Mouse (Mus musculus): ENCODE data around the gene Mst1. TPM values are rescaled to one million over a fixed set of nuclear protein-coding genes. Genes with fewer than 3 reads are reported as not detected.

The Mst1 gene
- polyA plus RNA-seq, 1 experiment from 2014 or later: not detected

GRCm38 (mm10) chr9:108131502-108131901, 51.3 kb downstream of the Mst1 start:
- H3K9ac ChIP-seq (ENCODE audit: low read depth, low read length): no peak overlapping the region
- 86% methylated on average over 5 of the region's 5 CpGs for WGBS
- no peaks in the 10 kb centered on the region for H3K4me1 ChIP-seq (ENCODE audit: control insufficient read depth, insufficient read depth, low read depth, low read length)

GRCm38 (mm10) chr9:108132373-108132772, 52.1 kb downstream of the Mst1 start:
- Histone ChIP-seq H3K9ac (ENCODE audit: low read depth, low read length) (no peak overlapping the region), H3K4me1 (ENCODE audit: control insufficient read depth, insufficient read depth, low read depth, low read length) (no peaks in the 10 kb centered on the region), H3K36me3 (ENCODE audit: control insufficient read depth, insufficient read depth, low read length) (no peaks in the 10 kb centered on the region), H3K4me2 (ENCODE audit: low read length) (no peak overlapping the region), H3K27ac (ENCODE audit: low read depth, low read length) (no peak overlapping the region), H3K4me3 (ENCODE audit: low read length) (no peak overlapping the region), H3K9me3 (ENCODE audit: control insufficient read depth, low read length) (no peaks in the 10 kb centered on the region), H3K27me3 (replicated peaks; ENCODE audit: control insufficient read depth, insufficient read depth, low read length) (no peaks in the 10 kb centered on the region)
- ATAC-seq: no peak
- 98% methylated on average over 3 of the region's 3 CpGs for WGBS

More at GRCm38 (mm10) chr9:108131502-108131901, 51.3 kb downstream of the Mst1 start:
- H3K27me3 ChIP-seq (replicated peaks; ENCODE audit: control insufficient read depth, insufficient read depth, low read length): no peaks in the 10 kb centered on the region
- no peaks in the 10 kb centered on the region for H3K9me3 ChIP-seq (ENCODE audit: control insufficient read depth, low read length)
- no peak overlapping the region for H3K4me2 ChIP-seq (ENCODE audit: low read length)
- no peak overlapping the region for H3K4me3 ChIP-seq (ENCODE audit: low read length)
- ATAC-seq: no peak
- no peaks in the 10 kb centered on the region for H3K36me3 ChIP-seq (ENCODE audit: control insufficient read depth, insufficient read depth, low read length)
- no peak overlapping the region for H3K27ac ChIP-seq (ENCODE audit: low read depth, low read length)

GRCm38 (mm10) chr9:108133478-108133877, 53.2 kb downstream of the Mst1 start:
- Histone ChIP-seq H3K9me3 (ENCODE audit: control insufficient read depth, low read length) (no peaks in the 10 kb centered on the region), H3K4me2 (ENCODE audit: low read length) (no peak overlapping the region), H3K9ac (ENCODE audit: low read depth, low read length) (no peak overlapping the region), H3K27ac (ENCODE audit: low read depth, low read length) (no peak overlapping the region), H3K27me3 (replicated peaks; ENCODE audit: control insufficient read depth, insufficient read depth, low read length) (no peaks in the 10 kb centered on the region), H3K36me3 (ENCODE audit: control insufficient read depth, insufficient read depth, low read length) (peaks cover 2% of the 10 kb centered on the region), H3K4me3 (ENCODE audit: low read length) (no peak overlapping the region), H3K4me1 (ENCODE audit: control insufficient read depth, insufficient read depth, low read depth, low read length) (no peaks in the 10 kb centered on the region)
- 67% methylated on average over 1 of the region's 1 CpGs for WGBS
- no peak for ATAC-seq

Small RNAs within 50 kb of the gene (microRNA-seq; reads per million reads assigned to microRNA genes)
- gene Gm47303 (not detected), gene Mir7088 (not detected)

Other genes with a start within 250 kb of the Mst1 start
- 83.1 and 89.7 TPM in 2 replicates for gene Rbm6, start 207.2 kb upstream of the Mst1 start, polyA plus RNA-seq (2015; fragmentation: Nextera tagmentation; extraction: Ambion mirVana)
- 22.6 and 23.9 TPM in 2 replicates for gene Mon1a, start 192.3 kb upstream of the Mst1 start, polyA plus RNA-seq (2015; fragmentation: Nextera tagmentation; extraction: Ambion mirVana)
- 1.3 and 3.0 TPM in 2 replicates for gene Mst1r, start 173.6 kb upstream of the Mst1 start, polyA plus RNA-seq (2015; fragmentation: Nextera tagmentation; extraction: Ambion mirVana)
- gene Actl11, start 152.0 kb upstream of the Mst1 start, polyA plus RNA-seq (2015; fragmentation: Nextera tagmentation; extraction: Ambion mirVana): not detected in 2 replicates
- 58.4 and 63.4 TPM in 2 replicates for gene Camkv, start 144.8 kb upstream of the Mst1 start, polyA plus RNA-seq (2015; fragmentation: Nextera tagmentation; extraction: Ambion mirVana)
- 10.0 and 10.8 TPM in 2 replicates for gene Traip, start 130.3 kb upstream of the Mst1 start, polyA plus RNA-seq (2015; fragmentation: Nextera tagmentation; extraction: Ambion mirVana)
- 8.8 and 9.6 TPM in 2 replicates for gene Uba7, start 104.9 kb upstream of the Mst1 start, polyA plus RNA-seq (2015; fragmentation: Nextera tagmentation; extraction: Ambion mirVana)
- gene Gm20661, start 97.4 kb upstream of the Mst1 start, polyA plus RNA-seq (2015; fragmentation: Nextera tagmentation; extraction: Ambion mirVana): 0.58 and 0.89 TPM in 2 replicates
- gene Inka1, start 94.6 kb upstream of the Mst1 start, polyA plus RNA-seq (2015; fragmentation: Nextera tagmentation; extraction: Ambion mirVana): 18.1 and 18.7 TPM in 2 replicates
- 2.4 and 3.3 TPM in 2 replicates for gene Cdhr4, start 87.9 kb upstream of the Mst1 start, polyA plus RNA-seq (2015; fragmentation: Nextera tagmentation; extraction: Ambion mirVana)
- gene Gm20662, start 84.1 kb upstream of the Mst1 start, polyA plus RNA-seq (2015; fragmentation: Nextera tagmentation; extraction: Ambion mirVana): 0.34 and 1.5 TPM in 2 replicates
- gene Ip6k1, start 77.9 kb upstream of the Mst1 start, polyA plus RNA-seq (2015; fragmentation: Nextera tagmentation; extraction: Ambion mirVana): 96.0 and 111 TPM in 2 replicates
- gene Gmppb, start 31.2 kb upstream of the Mst1 start, polyA plus RNA-seq (2015; fragmentation: Nextera tagmentation; extraction: Ambion mirVana): 25.1 and 25.7 TPM in 2 replicates
- 2.1 and 2.4 TPM in 2 replicates for gene Amigo3, start 27.3 kb upstream of the Mst1 start, polyA plus RNA-seq (2015; fragmentation: Nextera tagmentation; extraction: Ambion mirVana)
- 47.6 and 53.9 TPM in 2 replicates for gene Rnf123, start 2.9 kb downstream of the Mst1 start, polyA plus RNA-seq (2015; fragmentation: Nextera tagmentation; extraction: Ambion mirVana)
- gene Apeh, start 14.2 kb downstream of the Mst1 start, polyA plus RNA-seq (2015; fragmentation: Nextera tagmentation; extraction: Ambion mirVana): 58.6 and 60.9 TPM in 2 replicates
- gene Bsn, start 109.9 kb downstream of the Mst1 start, polyA plus RNA-seq (2015; fragmentation: Nextera tagmentation; extraction: Ambion mirVana): 8.7 and 9.5 TPM in 2 replicates
- 75.4 and 90.0 TPM in 2 replicates for gene Dag1, start 183.5 kb downstream of the Mst1 start, polyA plus RNA-seq (2015; fragmentation: Nextera tagmentation; extraction: Ambion mirVana)
- 142 and 145 TPM in 2 replicates for gene Nicn1, start 210.0 kb downstream of the Mst1 start, polyA plus RNA-seq (2015; fragmentation: Nextera tagmentation; extraction: Ambion mirVana)
- 23.3 and 26.3 TPM in 2 replicates for gene Amt, start 216.4 kb downstream of the Mst1 start, polyA plus RNA-seq (2015; fragmentation: Nextera tagmentation; extraction: Ambion mirVana)
- 278 TPM in 2 replicates for gene Rhoa, start 225.7 kb downstream of the Mst1 start, polyA plus RNA-seq (2015; fragmentation: Nextera tagmentation; extraction: Ambion mirVana)
- 51.6 and 57.2 TPM in 2 replicates for gene Tcta, start 225.7 kb downstream of the Mst1 start, polyA plus RNA-seq (2015; fragmentation: Nextera tagmentation; extraction: Ambion mirVana)

All from hindbrain, embryonic 16.5 days (tissue).